Mouse (Mus musculus): ENCODE results near the gene Hist2h3c2.

DNA sequence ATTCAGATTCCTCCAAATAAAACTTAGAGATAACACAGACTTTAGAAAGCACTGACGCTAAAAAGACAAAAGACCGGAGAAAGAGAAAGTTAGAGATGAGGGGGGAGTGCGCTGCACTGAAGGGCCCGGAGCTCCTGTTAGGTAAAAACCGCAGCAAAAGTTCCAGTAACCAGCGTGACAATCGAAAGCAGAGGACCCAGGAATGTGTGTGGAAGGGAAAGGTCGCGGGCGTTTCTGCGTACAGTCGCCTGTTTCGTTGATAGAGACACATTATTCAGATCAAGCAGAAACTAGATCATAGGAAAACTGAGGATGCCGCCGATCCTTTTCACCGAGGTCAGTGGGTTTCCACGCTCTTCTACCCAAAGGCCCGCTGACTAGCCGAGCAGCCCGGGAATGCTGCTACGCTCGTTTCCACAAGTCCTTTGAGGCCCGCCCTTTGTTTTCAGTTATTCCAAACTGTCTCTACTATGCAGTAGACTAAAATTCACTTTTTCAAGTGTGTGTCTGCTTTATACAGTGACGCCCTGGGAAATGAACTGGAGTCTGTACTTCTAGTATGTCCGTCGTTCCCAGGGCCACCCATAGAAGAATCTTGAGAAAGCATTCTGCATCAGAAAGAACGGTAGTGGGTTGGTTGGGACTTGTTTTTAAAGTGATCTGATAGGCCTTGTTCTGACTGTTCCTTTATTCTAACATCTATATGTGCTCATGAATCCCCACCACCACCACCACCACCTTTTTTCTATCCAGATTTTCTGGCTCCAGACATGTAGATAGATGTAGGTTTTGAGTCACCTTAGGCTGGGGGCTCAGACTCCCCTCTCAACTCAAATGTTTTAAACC, 24.9 kb upstream of the Hist2h3c2 start:
- TF ChIP-seq CTCF (IDR thresholded peaks at IDR 0.05; ENCODE audit: low read depth, low read length) (no peak), POLR2A (IDR thresholded peaks at IDR 0.05; ENCODE audit: insufficient read depth, low read length) (no peak), EP300 (IDR thresholded peaks at IDR 0.05; ENCODE audit: insufficient read depth, low read depth, low read length) (no peak)

Measured in ES-Bruce4 (cell line).